Mouse (Mus musculus): Measurements from ENCODE around the gene Yipf4. TPM values are rescaled to one million over a fixed set of nuclear protein-coding genes. Genes with fewer than 3 reads are reported as not detected.
A peak's percentile ranks its signal among the peaks of the same experiment; 100 is the strongest.

Yipf4 gene
- polyA plus RNA-seq, 1 experiment from 2014 or later, result 56.4 TPM

- no peaks in the 10 kb centered on the region for H3K9me3 ChIP-seq (ENCODE audit: control insufficient read depth, low read length)
- no peak overlapping the region for H3K4me3 ChIP-seq (ENCODE audit: low read depth, low read length)
- DNase-seq (ENCODE audit: low spot score) (no peak), ATAC-seq (ENCODE audit: low FRiP score) (no peak)
- H3K36me3 ChIP-seq (ENCODE audit: control insufficient read depth, insufficient read depth, low read length), result no peaks in the 10 kb centered on the region
- no peak overlapping the region for H3K27ac ChIP-seq (ENCODE audit: low read depth, low read length)
- no peak overlapping the region for H3K9ac ChIP-seq (ENCODE audit: low read depth, low read length)
- 80% methylated on average over 2 of the region's 2 CpGs for WGBS
- no peaks in the 10 kb centered on the region for H3K27me3 ChIP-seq (ENCODE audit: control insufficient read depth, insufficient read depth, low read length)
- no peak overlapping the region for H3K4me2 ChIP-seq (replicated peaks; ENCODE audit: low read depth, low read length)
- no peaks in the 10 kb centered on the region for H3K4me1 ChIP-seq (replicated peaks; ENCODE audit: control insufficient read depth, insufficient read depth, low read length)
Measured at GRCm38 (mm10) chr17:74507934-74508333, 18.6 kb downstream of the Yipf4 start.

- no peak for ATAC-seq (ENCODE audit: low FRiP score)
Measured at GRCm38 (mm10) chr17:74508600-74508999, 19.3 kb downstream of the Yipf4 start.

GRCm38 (mm10) chr17:74512308-74512707 is 23.0 kb downstream of the Yipf4 start:
- H3K9me3 ChIP-seq (ENCODE audit: control insufficient read depth, low read length), result no peaks in the 10 kb centered on the region
- H3K4me2 ChIP-seq (replicated peaks; ENCODE audit: low read depth, low read length), result no peak overlapping the region
- ATAC-seq (ENCODE audit: low FRiP score), result no peak
- no peaks in the 10 kb centered on the region for H3K36me3 ChIP-seq (ENCODE audit: control insufficient read depth, insufficient read depth, low read length)
- H3K27ac ChIP-seq (ENCODE audit: low read depth, low read length), result no peak overlapping the region
- no peak overlapping the region for H3K9ac ChIP-seq (ENCODE audit: low read depth, low read length)
- DNase-seq (ENCODE audit: low spot score), result no peak
- no peaks in the 10 kb centered on the region for H3K4me1 ChIP-seq (replicated peaks; ENCODE audit: control insufficient read depth, insufficient read depth, low read length)
- no peaks in the 10 kb centered on the region for H3K27me3 ChIP-seq (ENCODE audit: control insufficient read depth, insufficient read depth, low read length)
- no peak overlapping the region for H3K4me3 ChIP-seq (ENCODE audit: low read depth, low read length)
- 83% methylated on average over 2 of the region's 2 CpGs for WGBS

More at GRCm38 (mm10) chr17:74508600-74508999, 19.3 kb downstream of the Yipf4 start:
- DNase-seq (ENCODE audit: low spot score), result no peak
- Histone ChIP-seq H3K36me3 (ENCODE audit: control insufficient read depth, insufficient read depth, low read length) (no peaks in the 10 kb centered on the region), H3K4me3 (ENCODE audit: low read depth, low read length) (no peak overlapping the region), H3K27ac (ENCODE audit: low read depth, low read length) (no peak overlapping the region), H3K9me3 (ENCODE audit: control insufficient read depth, low read length) (no peaks in the 10 kb centered on the region), H3K27me3 (ENCODE audit: control insufficient read depth, insufficient read depth, low read length) (no peaks in the 10 kb centered on the region), H3K4me2 (replicated peaks; ENCODE audit: low read depth, low read length) (no peak overlapping the region), H3K9ac (ENCODE audit: low read depth, low read length) (no peak overlapping the region), H3K4me1 (replicated peaks; ENCODE audit: control insufficient read depth, insufficient read depth, low read length) (no peaks in the 10 kb centered on the region)
- WGBS, result 93% methylated on average over 3 of the region's 3 CpGs

- ATAC-seq (ENCODE audit: low FRiP score) (no peak), DNase-seq (ENCODE audit: low spot score) (no peak)
- Histone ChIP-seq H3K9me3 (ENCODE audit: control insufficient read depth, low read length) (no peaks in the 10 kb centered on the region), H3K4me1 (replicated peaks; ENCODE audit: control insufficient read depth, insufficient read depth, low read length) (no peaks in the 10 kb centered on the region), H3K27ac (ENCODE audit: low read depth, low read length) (no peak overlapping the region), H3K27me3 (ENCODE audit: control insufficient read depth, insufficient read depth, low read length) (no peaks in the 10 kb centered on the region), H3K4me2 (replicated peaks; ENCODE audit: low read depth, low read length) (no peak overlapping the region), H3K9ac (ENCODE audit: low read depth, low read length) (no peak overlapping the region), H3K4me3 (ENCODE audit: low read depth, low read length) (no peak overlapping the region), H3K36me3 (ENCODE audit: control insufficient read depth, insufficient read depth, low read length) (no peaks in the 10 kb centered on the region)
- 87% methylated on average over 8 of the region's 8 CpGs for WGBS
Measured at GRCm38 (mm10) chr17:74522797-74523723, 33.8 kb downstream of the Yipf4 start.

GRCm38 (mm10) chr17:74526117-74526516 is 36.8 kb downstream of the Yipf4 start:
- Histone ChIP-seq H3K27ac (ENCODE audit: low read depth, low read length) (no peak overlapping the region), H3K36me3 (ENCODE audit: control insufficient read depth, insufficient read depth, low read length) (no peaks in the 10 kb centered on the region), H3K4me1 (replicated peaks; ENCODE audit: control insufficient read depth, insufficient read depth, low read length) (no peaks in the 10 kb centered on the region), H3K9me3 (ENCODE audit: control insufficient read depth, low read length) (no peaks in the 10 kb centered on the region), H3K27me3 (ENCODE audit: control insufficient read depth, insufficient read depth, low read length) (no peaks in the 10 kb centered on the region), H3K9ac (ENCODE audit: low read depth, low read length) (no peak overlapping the region), H3K4me3 (ENCODE audit: low read depth, low read length) (no peak overlapping the region), H3K4me2 (replicated peaks; ENCODE audit: low read depth, low read length) (no peak overlapping the region)
- ATAC-seq (ENCODE audit: low FRiP score) (no peak), DNase-seq (ENCODE audit: low spot score) (no peak)
- 89% methylated on average over 2 of the region's 2 CpGs for WGBS

- ATAC-seq (ENCODE audit: low FRiP score), result peak; percentile 4; the same call in 1 of the 2 replicates
- no peaks in the 10 kb centered on the region for H3K27me3 ChIP-seq (ENCODE audit: control insufficient read depth, insufficient read depth, low read length)
- H3K4me1 ChIP-seq (replicated peaks; ENCODE audit: control insufficient read depth, insufficient read depth, low read length), result no peaks in the 10 kb centered on the region
- DNase-seq (ENCODE audit: low spot score), result no peak
- H3K9me3 ChIP-seq (ENCODE audit: control insufficient read depth, low read length), result no peaks in the 10 kb centered on the region
- 90% methylated on average over 9 of the region's 9 CpGs for WGBS
- H3K36me3 ChIP-seq (ENCODE audit: control insufficient read depth, insufficient read depth, low read length), result no peaks in the 10 kb centered on the region
- H3K4me2 ChIP-seq (replicated peaks; ENCODE audit: low read depth, low read length), result peak overlapping the region; percentile 50
- H3K27ac ChIP-seq (ENCODE audit: low read depth, low read length), result peak overlapping the region; percentile 91
- peak overlapping the region; percentile 60 for H3K9ac ChIP-seq (ENCODE audit: low read depth, low read length)
- H3K4me3 ChIP-seq (ENCODE audit: low read depth, low read length), result peak overlapping the region; percentile 98; the same call in 1 of the 2 replicates
Measured at GRCm38 (mm10) chr17:74526806-74527653, 37.7 kb downstream of the Yipf4 start.

- no peaks in the 10 kb centered on the region for H3K9me3 ChIP-seq (ENCODE audit: control insufficient read depth, low read length)
- H3K27ac ChIP-seq (ENCODE audit: low read depth, low read length), result peak within 1 kb of the TSS; percentile 98
- H3K36me3 ChIP-seq (ENCODE audit: control insufficient read depth, insufficient read depth, low read length), result no peaks in the 10 kb centered on the region
- peak; percentile 98 for ATAC-seq (ENCODE audit: low FRiP score)
- H3K27me3 ChIP-seq (ENCODE audit: control insufficient read depth, insufficient read depth, low read length), result no peaks in the 10 kb centered on the region
- WGBS, result under 1% methylated on average over 66 of the region's 71 CpGs
- no peaks in the 10 kb centered on the region for H3K4me1 ChIP-seq (replicated peaks; ENCODE audit: control insufficient read depth, insufficient read depth, low read length)
- peak within 1 kb of the TSS; percentile 96 for H3K9ac ChIP-seq (ENCODE audit: low read depth, low read length)
- H3K4me3 ChIP-seq (ENCODE audit: low read depth, low read length), result peak within 1 kb of the TSS; percentile 98
- peak; percentile 100 for DNase-seq (ENCODE audit: low spot score)
- peak within 1 kb of the TSS; percentile 76 for H3K4me2 ChIP-seq (replicated peaks; ENCODE audit: low read depth, low read length)
Measured at GRCm38 (mm10) chr17:74527729-74528607, 38.7 kb downstream of the Yipf4 start, which contains the start of gene Birc6. Birc6 (plus strand) TSS chr17:74528295.
